Mouse (Mus musculus) forebrain, embryonic 16.5 days (tissue): ENCODE data around the gene Prep. TPM values are rescaled to one million over a fixed set of nuclear protein-coding genes. Genes with fewer than 3 reads are reported as not detected.

Source experiments
- ATAC-seq: fragments of 200-750 bp; cut with Nextera tagmentation; 2 replicates; pipeline ENCODE4 v1.8.0; 2017; ENCODE audit warnings: mild to moderate bottlenecking, moderate library complexity
- H3K27ac ChIP-seq: fragments of 300-500 bp; sonication (generic); 2 replicates; pipeline ENCODE4 v1.5.1; 2014; ENCODE audit warnings: low read length, control low read depth
- H3K27me3 ChIP-seq: fragments of 300-500 bp; sonication (generic); replicated peaks from 2 replicates; pipeline ENCODE4 v1.6.1; 2014; ENCODE audit warnings: low read length; ENCODE audit not compliant: control insufficient read depth, insufficient read depth
- H3K36me3 ChIP-seq: fragments of 300-500 bp; sonication (generic); 2 replicates; pipeline ENCODE4 v1.6.1; 2014; ENCODE audit not compliant: control insufficient read depth, insufficient read depth
- H3K4me1 ChIP-seq: fragments of 300-500 bp; sonication (generic); replicated peaks from 2 replicates; pipeline ENCODE4 v1.6.1; 2014; ENCODE audit warnings: low read length; ENCODE audit not compliant: control insufficient read depth, insufficient read depth
- H3K4me2 ChIP-seq: fragments of 300-500 bp; sonication (generic); 2 replicates; pipeline ENCODE4 v1.6.1; 2014; ENCODE audit warnings: mild to moderate bottlenecking, low read length, control low read depth
- H3K4me3 ChIP-seq: fragments of 300-500 bp; sonication (generic); replicated peaks from 2 replicates; pipeline ENCODE4 v1.5.1; 2014; ENCODE audit warnings: mild to moderate bottlenecking, low read length, control low read depth
- H3K9ac ChIP-seq: fragments of 300-500 bp; sonication (generic); replicated peaks from 2 replicates; pipeline ENCODE4 v1.6.1; 2014; ENCODE audit warnings: low read depth, low read length, control low read depth
- H3K9me3 ChIP-seq: fragments of 300-500 bp; sonication (generic); 2 replicates; pipeline ENCODE4 v1.6.1; 2016; ENCODE audit warnings: low read length; ENCODE audit not compliant: control insufficient read depth
- WGBS: fragments of 180-500 bp; shearing (Covaris S2); extraction: QIAGEN DNeasy Blood & Tissue Kit; methylation state at CpG from one replicate; pipeline ENCODE4 v1.1.7; 2014; 5-methylcytosine and 5-hydroxymethylcytosine counted together
- polyA plus RNA-seq: library from polyadenylated mRNA; unstranded; fragments of >200 nt; fragmentation: Nextera tagmentation; extraction: Ambion mirVana; gene quantifications from 2 replicates; pipeline ENCODE4 v1.2.1, GENCODE M21; 2015

The Prep gene
- polyA plus RNA-seq, 1 experiment from 2014 or later, result 20.3 TPM

DNA sequence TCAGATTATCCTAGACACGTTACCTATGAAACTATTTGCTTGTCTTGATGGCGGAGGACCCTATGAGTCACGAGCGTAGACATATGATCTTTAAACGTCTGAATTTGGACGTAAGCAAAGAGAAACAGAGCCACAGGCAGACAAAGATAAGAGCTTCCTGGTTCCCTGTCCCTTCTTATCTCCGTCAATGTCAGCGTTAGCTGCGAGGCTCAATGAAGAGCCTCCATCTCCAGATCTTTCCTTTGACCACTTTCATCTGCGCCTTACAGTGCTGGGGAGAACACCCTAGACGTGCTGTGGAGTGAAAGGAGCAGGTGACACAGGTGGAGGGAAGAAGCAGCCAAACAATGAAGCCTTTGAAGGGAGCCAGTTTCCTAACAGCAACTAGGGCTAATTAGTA is 18.8 kb upstream of the Prep start:
- Histone ChIP-seq H3K4me3 (no peak overlapping the region), H3K27ac (no peak overlapping the region), H3K9me3 (no peaks in the 10 kb centered on the region), H3K4me2 (no peak overlapping the region), H3K36me3 (no peaks in the 10 kb centered on the region), H3K9ac (no peak overlapping the region), H3K27me3 (no peaks in the 10 kb centered on the region), H3K4me1 (no peaks in the 10 kb centered on the region)
- ATAC-seq, result no peak
- WGBS, result 79% methylated on average over 11 of the region's 11 CpGs

DNA sequence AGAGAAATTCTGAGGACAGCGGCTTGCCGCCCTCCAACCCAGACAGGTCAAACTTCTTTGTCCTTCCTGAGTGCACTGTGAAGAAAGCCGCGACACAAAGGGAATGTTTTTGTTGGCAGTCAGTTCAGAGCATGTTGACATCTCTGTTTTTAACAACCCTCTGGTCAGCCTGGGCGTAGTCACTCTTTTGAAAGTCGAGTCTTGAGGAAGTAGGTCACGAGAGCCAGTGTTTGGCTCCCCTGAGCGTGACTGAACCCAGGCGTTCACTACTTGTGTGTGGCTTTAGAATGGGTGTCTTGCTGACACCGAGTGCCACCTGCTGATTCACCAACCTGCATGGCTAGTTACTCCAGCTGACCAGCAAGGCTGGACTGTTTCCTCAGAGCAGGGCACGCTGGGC is 18.4 kb upstream of the Prep start:
- Histone ChIP-seq H3K27ac (no peak overlapping the region), H3K4me3 (no peak overlapping the region), H3K4me2 (no peak overlapping the region), H3K27me3 (no peaks in the 10 kb centered on the region), H3K9me3 (no peaks in the 10 kb centered on the region), H3K9ac (no peak overlapping the region), H3K36me3 (no peaks in the 10 kb centered on the region), H3K4me1 (no peaks in the 10 kb centered on the region)
- 47% methylated on average over 11 of the region's 11 CpGs for WGBS
- no peak for ATAC-seq

DNA sequence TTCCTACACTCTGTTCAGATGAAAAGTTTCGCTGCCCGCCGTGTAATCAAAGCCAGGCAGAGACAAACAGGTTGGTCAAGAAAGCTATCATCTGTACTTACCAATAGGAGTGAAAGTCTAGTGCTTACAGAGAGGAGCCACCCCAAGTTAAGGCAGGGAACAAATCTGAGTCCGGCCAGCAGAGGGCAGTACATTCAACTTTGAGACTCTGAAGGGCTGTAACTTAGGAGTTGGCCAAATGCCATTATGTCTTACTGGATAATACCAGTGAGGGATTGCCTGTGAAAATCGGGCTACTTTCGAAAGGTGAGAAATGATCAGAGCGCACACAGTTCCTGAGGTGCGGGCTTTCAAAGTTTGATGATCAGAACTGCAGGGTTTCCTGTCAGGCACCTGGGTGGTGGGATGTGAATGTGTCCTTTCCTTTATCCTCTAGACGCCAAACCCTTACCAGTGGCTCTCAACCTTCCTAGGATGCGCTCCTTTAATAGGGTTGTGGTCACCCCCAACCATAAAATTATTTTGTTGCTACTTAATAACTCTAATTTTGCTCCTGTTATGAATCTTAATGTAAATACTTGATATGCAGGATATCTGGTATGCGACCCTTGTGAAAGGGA is 15.8 kb upstream of the Prep start:
- Histone ChIP-seq H3K4me3 (no peak overlapping the region), H3K9ac (no peak overlapping the region), H3K27me3 (no peaks in the 10 kb centered on the region), H3K4me1 (no peaks in the 10 kb centered on the region), H3K27ac (no peak overlapping the region), H3K9me3 (no peaks in the 10 kb centered on the region), H3K4me2 (no peak overlapping the region), H3K36me3 (no peaks in the 10 kb centered on the region)
- peak; percentile 68 for ATAC-seq
- WGBS, result 61% methylated on average over 11 of the region's 11 CpGs

DNA sequence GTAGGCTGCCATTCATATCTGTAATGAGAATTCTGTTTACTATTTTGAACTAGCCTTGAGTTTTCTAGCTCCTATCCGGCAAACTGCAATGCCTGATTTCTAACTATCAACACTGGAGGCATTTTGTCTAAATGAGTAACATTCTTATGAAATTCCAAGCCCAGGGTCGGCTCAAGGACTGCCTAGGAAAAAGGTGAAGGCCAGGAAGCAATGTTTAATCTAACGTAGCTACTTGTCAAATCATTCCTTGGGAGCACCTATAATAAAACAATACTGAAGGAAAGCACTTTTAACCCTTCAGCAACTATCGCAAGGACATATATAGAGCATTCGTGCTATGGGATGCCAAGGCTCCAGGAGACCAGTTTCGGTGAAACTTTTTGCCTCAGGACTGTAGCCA is 8.6 kb upstream of the Prep start:
- ATAC-seq, result no peak
- H3K27me3 ChIP-seq, result no peaks in the 10 kb centered on the region
- 92% methylated on average over 6 of the region's 6 CpGs for WGBS

DNA sequence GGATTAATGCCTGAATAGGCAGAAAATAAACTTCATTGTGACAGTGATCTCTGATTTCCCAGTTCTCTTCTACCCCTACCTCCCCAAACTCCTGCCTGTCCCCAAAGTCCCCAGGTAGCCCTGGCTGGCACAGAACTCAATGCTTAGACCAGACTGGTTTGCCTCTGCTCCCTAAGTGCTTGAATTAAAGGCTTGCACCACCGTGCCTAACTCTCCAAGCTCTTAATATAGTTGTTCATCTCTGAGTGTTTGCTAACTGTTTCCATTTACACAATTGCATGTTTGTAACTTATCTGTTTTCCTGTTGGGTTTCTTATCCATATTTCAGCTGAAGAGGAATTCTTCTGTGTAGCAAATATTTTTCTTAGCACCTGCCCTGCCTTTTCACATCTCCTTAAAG is 6.2 kb upstream of the Prep start:
- WGBS, result 66% methylated on average over 1 of the region's 1 CpGs
- no peak for ATAC-seq
- no peak overlapping the region for H3K4me2 ChIP-seq

More for the DNA sequence above, 8.6 kb upstream of the Prep start:
- no peaks in the 10 kb centered on the region for H3K4me1 ChIP-seq
- H3K4me2 ChIP-seq, result no peak overlapping the region
- no peaks in the 10 kb centered on the region for H3K9me3 ChIP-seq
- no peaks in the 10 kb centered on the region for H3K36me3 ChIP-seq
- no peak overlapping the region for H3K4me3 ChIP-seq
- no peak overlapping the region for H3K9ac ChIP-seq
- H3K27ac ChIP-seq, result no peak overlapping the region

DNA sequence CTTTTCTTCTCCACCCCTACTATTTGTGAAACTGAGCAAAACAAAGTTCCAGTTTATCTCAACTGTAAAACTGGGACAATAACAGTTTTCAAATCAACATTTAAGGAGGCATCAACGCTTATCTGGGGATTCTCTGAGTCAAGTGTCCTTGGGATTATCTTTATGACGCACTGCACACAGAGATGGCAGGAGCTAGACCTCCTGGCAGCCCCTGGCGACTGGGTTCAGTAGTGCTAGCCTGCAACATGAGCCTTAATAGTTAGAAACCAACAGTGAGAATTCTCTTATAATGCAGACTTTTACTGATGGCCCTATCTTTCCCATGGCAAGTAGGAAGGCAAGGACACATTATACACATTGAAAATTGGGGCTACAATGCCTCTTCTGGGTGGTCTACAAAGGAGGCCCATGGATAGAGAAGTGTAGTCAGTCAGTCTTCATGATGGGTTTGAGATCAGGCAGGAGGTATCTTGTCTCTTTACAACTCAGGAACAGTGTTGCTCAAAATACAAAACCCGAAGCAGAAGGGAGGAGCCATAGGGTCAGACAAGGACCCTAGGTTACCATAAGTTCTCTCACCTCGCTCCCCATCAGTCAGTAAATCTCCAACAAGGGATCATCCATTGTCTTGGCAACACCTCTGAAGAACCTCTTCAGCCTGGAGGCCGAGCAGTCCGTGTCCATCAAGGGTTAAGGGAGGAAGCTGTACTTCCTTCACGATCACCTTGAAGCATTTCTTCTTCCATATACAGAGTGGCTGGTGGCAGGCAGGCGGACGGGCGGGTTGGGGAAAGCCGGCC is 672 bp upstream of the Prep start:
- H3K9ac ChIP-seq, result peak overlapping the region; percentile 89
- H3K4me2 ChIP-seq, result peak overlapping the region; percentile 82
- H3K4me1 ChIP-seq, result peaks cover 14% of the 10 kb centered on the region
- H3K4me3 ChIP-seq, result peak overlapping the region; percentile 96
- no peak; the same call in 1 of the 2 replicates for ATAC-seq
- 19% methylated on average over 12 of the region's 12 CpGs for WGBS
- H3K27ac ChIP-seq, result peak overlapping the region; percentile 50
- no peaks in the 10 kb centered on the region for H3K36me3 ChIP-seq
- 0 out of 2 replicates have a peak, but pooled peaks cover 2% of the 10 kb centered on the region for H3K27me3 ChIP-seq
- no peaks in the 10 kb centered on the region for H3K9me3 ChIP-seq

More for the DNA sequence above, 6.2 kb upstream of the Prep start:
- no peaks in the 10 kb centered on the region for H3K9me3 ChIP-seq
- H3K36me3 ChIP-seq, result no peaks in the 10 kb centered on the region
- no peak overlapping the region for H3K27ac ChIP-seq
- H3K4me3 ChIP-seq, result no peak overlapping the region
- no peaks in the 10 kb centered on the region; the same call in 1 of the 2 replicates for H3K4me1 ChIP-seq
- 0 out of 2 replicates have a peak, but pooled peaks cover under 1% of the 10 kb centered on the region for H3K27me3 ChIP-seq
- no peak overlapping the region for H3K9ac ChIP-seq

DNA sequence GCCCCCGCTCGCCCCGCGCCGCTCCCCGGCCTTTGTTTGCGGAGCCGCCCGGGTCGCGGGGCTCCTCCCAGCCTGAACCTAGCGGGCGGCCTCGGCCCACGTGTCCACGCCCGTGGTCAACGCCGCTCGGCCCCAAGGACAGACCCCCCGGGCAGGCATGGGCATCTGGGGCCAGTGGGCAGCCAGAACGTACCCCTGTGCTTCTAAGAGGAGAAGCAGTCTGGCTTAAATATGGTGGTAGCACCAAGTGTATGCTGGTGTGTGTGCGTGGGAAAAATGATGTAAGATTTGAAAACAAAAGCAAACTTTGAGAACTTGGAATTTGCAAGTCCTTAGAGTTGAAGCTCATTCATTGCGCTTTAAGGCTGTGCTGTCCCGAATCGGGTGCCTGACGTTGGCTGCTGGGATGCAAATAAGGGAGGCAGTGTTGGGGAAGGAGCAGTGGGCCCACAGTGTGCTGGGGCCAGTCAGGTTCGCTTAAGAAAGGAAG is 478 bp downstream of the Prep start:
- ATAC-seq, result peak; percentile 35
- peak overlapping the region; percentile 82 for H3K4me2 ChIP-seq
- H3K27me3 ChIP-seq, result 0 out of 2 replicates have a peak, but pooled peaks cover 2% of the 10 kb centered on the region
- H3K4me3 ChIP-seq, result peak overlapping the region; percentile 96
- WGBS, result under 1% methylated on average over 27 of the region's 28 CpGs
- no peaks in the 10 kb centered on the region for H3K36me3 ChIP-seq
- H3K9ac ChIP-seq, result peak overlapping the region; percentile 89
- no peaks in the 10 kb centered on the region for H3K9me3 ChIP-seq
- peaks cover 14% of the 10 kb centered on the region for H3K4me1 ChIP-seq
- H3K27ac ChIP-seq, result peak overlapping the region; percentile 32; the same call in 1 of the 2 replicates

DNA sequence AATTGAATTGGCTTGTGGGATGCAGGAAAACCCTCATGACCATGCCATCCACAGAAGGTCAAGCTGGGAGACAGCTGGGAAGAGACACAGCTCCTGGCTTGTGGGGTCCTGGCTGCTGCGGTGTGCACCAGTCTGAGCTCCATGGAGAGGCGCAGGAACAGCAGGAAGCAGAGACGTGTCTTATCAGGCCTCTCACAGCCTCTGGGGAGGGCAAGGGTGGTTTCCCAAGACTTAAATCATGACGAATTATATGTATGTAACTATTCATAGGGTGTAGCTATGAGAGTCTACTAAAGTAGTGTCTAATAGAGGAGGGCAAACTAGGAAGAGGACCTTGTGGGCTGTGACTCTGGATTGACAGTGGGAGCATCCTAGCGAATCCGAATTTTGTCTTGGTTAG is 2.6 kb downstream of the Prep start:
- H3K4me2 ChIP-seq, result no peak overlapping the region
- no peak overlapping the region for H3K9ac ChIP-seq
- 93% methylated on average over 6 of the region's 6 CpGs for WGBS
- 0 out of 2 replicates have a peak, but pooled peaks cover 2% of the 10 kb centered on the region for H3K27me3 ChIP-seq
- H3K4me3 ChIP-seq, result no peak overlapping the region
- no peak for ATAC-seq
- peaks cover 2% of the 10 kb centered on the region; the same call in 1 of the 2 replicates for H3K36me3 ChIP-seq
- peaks cover 16% of the 10 kb centered on the region for H3K4me1 ChIP-seq
- H3K27ac ChIP-seq, result no peak overlapping the region
- H3K9me3 ChIP-seq, result no peaks in the 10 kb centered on the region

DNA sequence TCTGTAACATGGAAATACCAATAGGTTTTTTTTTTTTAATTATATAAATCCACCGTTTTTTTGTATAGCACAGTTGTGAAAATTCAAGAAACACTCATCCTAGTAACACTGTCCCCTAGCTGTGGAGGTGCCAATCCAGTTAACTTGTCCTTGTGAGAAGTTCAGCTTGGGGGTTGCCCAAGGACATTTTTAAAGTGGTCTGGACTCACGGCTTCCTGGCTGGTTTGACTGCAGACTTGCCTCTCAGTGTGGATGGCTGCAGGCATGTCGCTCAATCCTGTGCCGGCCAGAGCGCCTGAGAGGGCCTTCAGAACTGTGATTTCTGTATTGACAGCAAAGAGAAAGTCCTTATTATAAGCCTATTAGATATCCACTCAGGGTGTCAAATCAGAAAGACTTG is 3.4 kb downstream of the Prep start:
- Histone ChIP-seq H3K9me3 (no peaks in the 10 kb centered on the region), H3K4me2 (no peak overlapping the region), H3K27ac (no peak overlapping the region), H3K4me1 (peaks cover 20% of the 10 kb centered on the region), H3K36me3 (peaks cover 2% of the 10 kb centered on the region; the same call in 1 of the 2 replicates), H3K4me3 (no peak overlapping the region), H3K27me3 (0 out of 2 replicates have a peak, but pooled peaks cover 2% of the 10 kb centered on the region), H3K9ac (no peak overlapping the region)
- no peak for ATAC-seq
- 85% methylated on average over 5 of the region's 5 CpGs for WGBS
